Mouse (Mus musculus) intestine, postnatal 0 days (tissue): ENCODE data around the gene Cacna1s. TPM values are rescaled to one million over a fixed set of nuclear protein-coding genes. Genes with fewer than 3 reads are reported as not detected.

ENCODE experiments used
- ATAC-seq: fragments of 200-750 bp; cut with Nextera tagmentation; 2 replicates; pipeline ENCODE4 v1.8.0; 2017; ENCODE audit warnings: mild to moderate bottlenecking, moderate TSS enrichment, moderate library complexity
- H3K27ac ChIP-seq: fragments of 300-500 bp; sonication (generic); 2 replicates; pipeline ENCODE4 v1.5.1; 2014; ENCODE audit warnings: mild to moderate bottlenecking, low read depth, low read length, moderate library complexity
- H3K27me3 ChIP-seq: fragments of 300-500 bp; sonication (generic); replicated peaks from 2 replicates; pipeline ENCODE4 v1.6.1; 2014; ENCODE audit warnings: low read length, mixed read lengths; ENCODE audit not compliant: control insufficient read depth, insufficient read depth
- H3K36me3 ChIP-seq: fragments of 300-500 bp; sonication (generic); 2 replicates; pipeline ENCODE4 v1.6.1; 2014; ENCODE audit warnings: mild to moderate bottlenecking, moderate library complexity; ENCODE audit not compliant: control insufficient read depth, insufficient read depth
- H3K4me1 ChIP-seq: fragments of 300-500 bp; sonication (generic); replicated peaks from 2 replicates; pipeline ENCODE4 v1.6.1; 2014; ENCODE audit warnings: antibody characterized with exemption, low read length, mixed read lengths; ENCODE audit not compliant: control insufficient read depth, insufficient read depth
- H3K4me2 ChIP-seq: fragments of 300-500 bp; sonication (generic); replicated peaks from 2 replicates; pipeline ENCODE4 v1.6.1; 2014; ENCODE audit warnings: low read depth, mild to moderate bottlenecking, moderate library complexity
- H3K4me3 ChIP-seq: fragments of 300-500 bp; sonication (generic); 2 replicates; pipeline ENCODE4 v1.5.1; 2014; ENCODE audit warnings: low read depth, low read length
- H3K9ac ChIP-seq: fragments of 300-500 bp; sonication (generic); 2 replicates; pipeline ENCODE4 v1.6.1; 2014; ENCODE audit warnings: mild to moderate bottlenecking, low read depth, low read length
- H3K9me3 ChIP-seq: fragments of 300-500 bp; sonication (generic); 2 replicates; pipeline ENCODE4 v1.6.1; 2016; ENCODE audit warnings: mixed run types; ENCODE audit not compliant: control insufficient read depth
- CTCF ChIP-seq: sonication (generic); IDR thresholded peaks from 2 replicates; pipeline ENCODE4 v1.5.1; 2016; ENCODE audit warnings: low read depth, mild to moderate bottlenecking, control low read depth, antibody characterized with exemption, moderate library complexity
- WGBS: fragments of 180-500 bp; shearing (Covaris S2); extraction: QIAGEN DNeasy Blood & Tissue Kit; methylation state at CpG from one replicate; pipeline ENCODE4 v1.1.7; 2014; 5-methylcytosine and 5-hydroxymethylcytosine counted together
- polyA plus RNA-seq: library from polyadenylated mRNA; unstranded; fragments of >200 nt; fragmentation: Nextera tagmentation; extraction: Ambion mirVana; gene quantifications from 2 replicates; pipeline ENCODE4 v1.2.1, GENCODE M21; 2015

Cacna1s gene
- polyA plus RNA-seq = 0.08 and 0.22 TPM in 2 replicates

GRCm38 (mm10) chr1:136052547-136052946 lies at the start of gene Cacna1s:
Cacna1s (plus strand) TSS chr1:136052750.
- no peaks in the 10 kb centered on the region for H3K9me3 ChIP-seq
- H3K27ac ChIP-seq = no peak within 1 kb of the TSS
- no peak within 1 kb of the TSS for H3K4me3 ChIP-seq
- no peaks in the 10 kb centered on the region for H3K36me3 ChIP-seq
- TF ChIP-seq CTCF = no peak
- WGBS = 60% methylated on average over 11 of the region's 11 CpGs
- peaks cover 43% of the 10 kb centered on the region for H3K27me3 ChIP-seq
- no peaks in the 10 kb centered on the region for H3K4me1 ChIP-seq
- no peak for ATAC-seq
- no peak within 1 kb of the TSS for H3K9ac ChIP-seq
- H3K4me2 ChIP-seq = no peak within 1 kb of the TSS

DNA sequence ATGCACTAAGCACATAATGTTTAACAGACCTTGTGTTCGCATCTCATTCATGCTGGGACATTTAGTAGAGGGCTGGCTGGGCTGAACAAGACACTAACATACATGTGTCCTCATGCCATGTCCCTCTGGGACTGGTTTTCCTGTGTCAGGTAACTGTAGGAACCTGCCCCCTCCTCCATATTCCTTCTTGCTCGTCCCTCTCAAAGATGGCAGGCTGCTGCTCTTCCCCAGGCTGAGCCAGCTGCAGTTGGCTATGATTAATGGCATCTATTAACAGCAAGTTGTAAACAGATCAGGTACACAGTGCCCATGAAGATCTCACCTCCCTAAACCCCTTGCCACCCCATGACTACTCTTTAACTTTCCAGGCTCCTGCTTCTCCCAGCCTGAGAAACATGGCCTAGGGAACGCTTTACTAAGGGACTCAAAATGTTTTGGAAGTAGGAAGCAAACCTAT lies 46.2 kb upstream of the Cacna1s start, which contains the start of gene Igfn1:
Gene Igfn1 (minus strand): TSS at position 51 of the 457 bp plus-strand sequence.
- ATAC-seq = no peak
- H3K4me3 ChIP-seq = peak within 1 kb of the TSS; percentile 47

DNA sequence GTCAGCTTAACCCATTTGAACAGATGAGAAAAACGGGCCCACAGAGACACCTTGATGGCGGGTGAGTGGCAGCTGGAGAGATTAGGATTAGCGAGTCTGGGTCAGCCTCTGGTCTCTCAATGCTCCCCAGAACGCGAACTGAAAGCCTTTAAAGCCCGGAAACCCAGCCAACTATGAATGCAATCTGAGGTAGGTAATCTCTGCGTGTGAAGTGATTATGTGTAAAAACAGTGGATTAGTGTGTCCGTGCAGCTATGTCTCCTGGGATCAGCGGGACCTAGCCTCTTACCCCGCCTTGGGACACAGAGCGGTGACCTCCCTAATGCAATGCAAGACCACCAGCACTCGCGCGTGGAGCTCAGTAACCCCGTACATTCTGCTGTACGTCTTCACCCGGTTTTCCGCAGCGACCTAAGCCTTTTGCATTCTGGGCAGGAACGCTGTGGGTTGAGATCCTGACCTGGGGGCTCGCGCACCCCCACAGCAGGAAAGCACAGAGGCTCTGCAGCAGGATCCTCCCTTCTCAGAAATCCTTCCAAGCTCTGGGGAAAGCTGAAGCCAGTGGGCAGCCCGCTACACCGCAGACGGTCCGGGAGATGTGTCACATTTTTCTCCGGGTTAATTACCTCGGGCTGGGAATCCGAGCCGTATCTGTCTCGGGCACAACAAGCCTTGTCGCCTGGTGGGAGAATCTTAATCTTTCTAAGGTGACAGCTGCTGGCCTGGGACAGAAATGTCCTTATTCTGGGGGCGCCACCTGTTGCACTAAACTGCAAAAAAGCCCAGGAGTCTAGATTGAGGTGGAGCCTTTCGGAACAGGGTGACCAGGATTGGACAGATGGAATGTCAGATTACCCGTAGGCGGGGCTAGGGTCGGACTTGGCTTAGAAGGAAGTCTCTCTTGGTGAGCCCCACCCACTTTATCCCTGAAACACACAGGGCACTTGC lies 45.1 kb upstream of the Cacna1s start, which contains the start of gene Tmem9:
Gene Tmem9 (plus strand): TSS at position 940 of the 948 bp plus-strand sequence.
- H3K4me2 ChIP-seq = peak within 1 kb of the TSS; percentile 74
- ATAC-seq = peak; percentile 91
- TF ChIP-seq CTCF = no peak
- peak within 1 kb of the TSS; percentile 50 for H3K9ac ChIP-seq
- H3K36me3 ChIP-seq = no peaks in the 10 kb centered on the region
- no peaks in the 10 kb centered on the region for H3K9me3 ChIP-seq
- no peaks in the 10 kb centered on the region for H3K27me3 ChIP-seq
- H3K27ac ChIP-seq = peak within 1 kb of the TSS; percentile 67
- H3K4me1 ChIP-seq = no peaks in the 10 kb centered on the region
- H3K4me3 ChIP-seq = peak within 1 kb of the TSS; percentile 47
- 5% methylated on average over 37 of the region's 37 CpGs for WGBS

More for the DNA sequence above, 46.2 kb upstream of the Cacna1s start, which contains the start of gene Igfn1:
- Histone ChIP-seq H3K36me3 (no peaks in the 10 kb centered on the region), H3K4me1 (no peaks in the 10 kb centered on the region), H3K4me2 (peak within 1 kb of the TSS; percentile 74), H3K9me3 (no peaks in the 10 kb centered on the region), H3K9ac (peak within 1 kb of the TSS; percentile 50; the same call in 1 of the 2 replicates), H3K27me3 (no peaks in the 10 kb centered on the region), H3K27ac (peak within 1 kb of the TSS; percentile 67; the same call in 1 of the 2 replicates)
- 84% methylated on average over 3 of the region's 3 CpGs for WGBS
- TF ChIP-seq CTCF = no peak

GRCm38 (mm10) chr1:136008159-136008533 lies 44.4 kb upstream of the Cacna1s start:
- Histone ChIP-seq H3K9me3 (no peaks in the 10 kb centered on the region), H3K9ac (no peak overlapping the region), H3K27me3 (no peaks in the 10 kb centered on the region), H3K4me1 (no peaks in the 10 kb centered on the region), H3K4me2 (peak overlapping the region; percentile 74), H3K27ac (peak overlapping the region; percentile 67; the same call in 1 of the 2 replicates), H3K4me3 (peak overlapping the region; percentile 47), H3K36me3 (no peaks in the 10 kb centered on the region)
- ATAC-seq = peak; percentile 68
- WGBS = 14% methylated on average over 8 of the region's 8 CpGs
- no peak for TF ChIP-seq CTCF

DNA sequence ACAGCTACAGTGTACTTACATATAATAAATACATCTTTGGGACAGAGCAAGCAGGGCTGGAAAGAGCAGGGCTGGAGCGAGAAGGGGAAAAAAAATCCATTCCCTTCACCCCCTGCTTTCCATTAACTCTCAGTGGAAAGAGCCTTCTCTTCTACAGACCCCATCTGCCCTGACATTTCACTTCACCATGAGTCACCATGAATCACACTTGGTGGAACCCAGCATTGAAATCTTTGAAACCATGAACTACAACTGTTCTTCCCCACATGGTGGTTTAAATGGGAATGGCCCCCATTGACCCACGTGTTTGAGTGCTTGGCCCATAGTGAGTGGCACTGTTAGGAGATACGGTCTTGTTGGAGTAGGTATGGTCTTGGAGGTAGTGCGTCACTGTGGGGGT lies 42.3 kb upstream of the Cacna1s start:
- no peak for TF ChIP-seq CTCF
- ATAC-seq = no peak
- no peaks in the 10 kb centered on the region for H3K27me3 ChIP-seq
- H3K4me1 ChIP-seq = no peaks in the 10 kb centered on the region
- H3K36me3 ChIP-seq = no peaks in the 10 kb centered on the region
- WGBS = 93% methylated on average over 4 of the region's 4 CpGs
- H3K9me3 ChIP-seq = no peaks in the 10 kb centered on the region
- H3K27ac ChIP-seq = no peak overlapping the region
- H3K9ac ChIP-seq = no peak overlapping the region
- H3K4me3 ChIP-seq = no peak overlapping the region
- H3K4me2 ChIP-seq = no peak overlapping the region

DNA sequence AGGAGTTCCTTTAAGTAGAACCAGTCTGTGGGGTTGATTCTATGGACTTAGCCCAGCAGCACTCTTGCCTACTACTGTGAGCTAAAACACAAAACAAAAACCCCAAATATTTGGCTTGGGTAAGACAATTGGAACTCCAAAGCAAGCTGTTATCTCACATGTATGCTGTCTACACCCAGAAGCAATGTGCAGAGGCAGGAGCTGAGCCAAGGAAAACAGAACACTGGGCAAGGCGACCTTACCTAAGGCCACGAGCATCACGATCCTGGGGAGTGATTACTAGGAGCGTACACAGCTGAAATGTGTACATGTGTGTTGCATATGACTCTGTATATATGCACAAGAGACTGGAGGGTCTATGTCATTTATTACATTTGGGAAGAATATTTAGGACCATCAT lies 39.0 kb upstream of the Cacna1s start:
- H3K27ac ChIP-seq = no peak overlapping the region
- no peaks in the 10 kb centered on the region for H3K27me3 ChIP-seq
- H3K36me3 ChIP-seq = no peaks in the 10 kb centered on the region
- no peaks in the 10 kb centered on the region for H3K9me3 ChIP-seq
- ATAC-seq = no peak
- H3K9ac ChIP-seq = no peak overlapping the region
- TF ChIP-seq CTCF = no peak
- no peak overlapping the region for H3K4me2 ChIP-seq
- no peak overlapping the region for H3K4me3 ChIP-seq
- WGBS = 74% methylated on average over 4 of the region's 4 CpGs
- no peaks in the 10 kb centered on the region for H3K4me1 ChIP-seq
